ENCODE assay signal across 9 mouse cellular contexts in genomic region chr11:61615686-61616522, GRCm38 (mm10). TPM values are rescaled to one million over a fixed set of nuclear protein-coding genes. Genes with fewer than 3 reads are reported as not detected.
A peak's percentile ranks its signal among the peaks of the same experiment; 100 is the strongest.
DNase-seq lines count a peak whose midpoint lies in the region; ATAC-seq and TF ChIP-seq lines count a peak whose summit lies in the region.
"Had no signal": no experiment of that assay in that cellular context is flagged by ENCODE, and none has a peak within 500 bp of the region (broad histone marks: within the 10 kb centered on the region; RNA-seq: fewer than 3 reads in every experiment).

No protein-coding gene starts in this region.

- intact Hi-C loops in heart, postnatal 14 days (cut with DNase I), result no loop called here

- no peak for TF ChIP-seq CTCF in liver, adult 2 months (IDR thresholded peaks at IDR 0.05; ENCODE audit: low read depth, low read length)
- no peak for TF ChIP-seq CTCF in lung, embryonic 14.5 days (IDR thresholded peaks at IDR 0.05; ENCODE audit: low read depth)

- 41% methylated on average over 20 of the region's 22 CpGs for WGBS in liver, adult 2 months
- 7% methylated on average over 20 of the region's 22 CpGs for WGBS in embryonic facial prominence, embryonic 15.5 days
- 10% methylated on average over 18 of the region's 22 CpGs for WGBS in lung, embryonic 14.5 days
- 11% methylated on average over 20 of the region's 22 CpGs for WGBS in stomach, embryonic 14.5 days

- H3K27ac ChIP-seq in liver, adult 2 months (replicated peaks; ENCODE audit: insufficient read depth, low read depth, low read length), result peak overlapping the region; percentile 22; the same call in 1 of the 2 replicates
- H3K27ac ChIP-seq in embryonic facial prominence, embryonic 15.5 days (replicated peaks), result peak overlapping the region; percentile 73; the same call in 1 of the 2 replicates
- H3K27ac ChIP-seq in lung, embryonic 14.5 days (ENCODE audit: low read depth), result peak overlapping the region; percentile 54; the same call in 1 of the 2 replicates
- no peak overlapping the region for H3K27ac ChIP-seq in stomach, embryonic 14.5 days (ENCODE audit: low read length)
- H3K27ac ChIP-seq: macrophage had no signal

- no peaks in the 10 kb centered on the region for H3K36me3 ChIP-seq in liver, adult 2 months (ENCODE audit: control insufficient read depth, insufficient read depth, low read length)
- H3K36me3 ChIP-seq in embryonic facial prominence, embryonic 15.5 days, result no peaks in the 10 kb centered on the region
- no peaks in the 10 kb centered on the region for H3K36me3 ChIP-seq in lung, embryonic 14.5 days (ENCODE audit: insufficient read depth)
- no peaks in the 10 kb centered on the region for H3K36me3 ChIP-seq in stomach, embryonic 14.5 days (ENCODE audit: control insufficient read depth, insufficient read depth, low read length)

- no peak for TF ChIP-seq POLR2A in liver, adult 2 months (IDR thresholded peaks at IDR 0.05; ENCODE audit: extremely low read depth, insufficient read depth, low read length)

- peak overlapping the region; percentile 49 for H3K4me2 ChIP-seq in embryonic facial prominence, embryonic 15.5 days (replicated peaks)
- H3K4me2 ChIP-seq in lung, embryonic 14.5 days, result peak overlapping the region; percentile 62
- peak overlapping the region; percentile 44 for H3K4me2 ChIP-seq in stomach, embryonic 14.5 days (replicated peaks; ENCODE audit: low read depth, low read length)

- no peak for ATAC-seq in embryonic facial prominence, embryonic 15.5 days (ENCODE audit: insufficient number of reproducible peaks, low FRiP score, low TSS enrichment, low read depth)
- peak; percentile 41; the same call in 1 of the 2 replicates for ATAC-seq in lung, embryonic 14.5 days (ENCODE audit: insufficient read depth)
- no peak for ATAC-seq in stomach, embryonic 14.5 days (ENCODE audit: insufficient number of reproducible peaks, insufficient read depth, low FRiP score, low read depth)

- H3K27me3 ChIP-seq in liver, adult 2 months (ENCODE audit: control insufficient read depth, insufficient read depth, low read length), result no peaks in the 10 kb centered on the region
- H3K27me3 ChIP-seq in embryonic facial prominence, embryonic 15.5 days, result no peaks in the 10 kb centered on the region
- no peaks in the 10 kb centered on the region for H3K27me3 ChIP-seq in lung, embryonic 14.5 days (ENCODE audit: insufficient read depth, low read length)
- no peaks in the 10 kb centered on the region for H3K27me3 ChIP-seq in stomach, embryonic 14.5 days (ENCODE audit: control insufficient read depth, insufficient read depth, low read length)

- H3K79me2 ChIP-seq in liver, adult 2 months (ENCODE audit: control insufficient read depth, insufficient read depth, low read length), result no peaks in the 10 kb centered on the region

- no peak for DNase-seq in liver, adult 2 months (ENCODE audit: extremely low read depth, low read depth, low spot score)
- DNase-seq in liver, result no peak
- DNase-seq in heart, postnatal 14 days, result peak; percentile 38 to 49
- DNase-seq in lung, embryonic 14.5 days, result peak; percentile 74
- no peak for DNase-seq in right cerebral cortex, postnatal 10 days (ENCODE audit: low spot score in 2 of 2)
- no peak for DNase-seq in left cerebral cortex, adult 8-10 months (ENCODE audit: low spot score in 2 of 2)

- no peak overlapping the region for H3K9ac ChIP-seq in liver, adult 2 months (ENCODE audit: low read depth, low read length)
- H3K9ac ChIP-seq in embryonic facial prominence, embryonic 15.5 days, result no peak overlapping the region
- H3K9ac ChIP-seq in lung, embryonic 14.5 days, result peak overlapping the region; percentile 47
- H3K9ac ChIP-seq in stomach, embryonic 14.5 days (replicated peaks; ENCODE audit: low read depth, low read length), result 0 out of 2 replicates have a peak overlapping the region, but pooled peaks have one; percentile 21

- no peaks in the 10 kb centered on the region for H3K9me3 ChIP-seq in embryonic facial prominence, embryonic 15.5 days (replicated peaks)
- H3K9me3 ChIP-seq in lung, embryonic 14.5 days (ENCODE audit: low read depth, low read length), result no peaks in the 10 kb centered on the region
- H3K9me3 ChIP-seq in stomach, embryonic 14.5 days (ENCODE audit: control insufficient read depth, low read depth, low read length), result no peaks in the 10 kb centered on the region

- no peaks in the 10 kb centered on the region; the same call in 1 of the 2 replicates for H3K4me1 ChIP-seq in liver, adult 2 months (ENCODE audit: control insufficient read depth, insufficient read depth, low read length)
- H3K4me1 ChIP-seq in embryonic facial prominence, embryonic 15.5 days, result peaks cover 40% of the 10 kb centered on the region
- peaks cover 6% of the 10 kb centered on the region; the same call in 1 of the 2 replicates for H3K4me1 ChIP-seq in lung, embryonic 14.5 days (ENCODE audit: insufficient read depth)
- H3K4me1 ChIP-seq in stomach, embryonic 14.5 days (ENCODE audit: control insufficient read depth, insufficient read depth, low read length), result peaks cover 12% of the 10 kb centered on the region; the same call in 1 of the 2 replicates

- H3K4me3 ChIP-seq in liver, adult 2 months (ENCODE audit: insufficient read depth, low read depth, low read length), result no peak overlapping the region
- H3K4me3 ChIP-seq in embryonic facial prominence, embryonic 15.5 days (replicated peaks), result peak overlapping the region; percentile 16
- peak overlapping the region; percentile 23; the same call in 1 of the 2 replicates for H3K4me3 ChIP-seq in lung, embryonic 14.5 days (ENCODE audit: low read depth, low read length)
- H3K4me3 ChIP-seq in stomach, embryonic 14.5 days (ENCODE audit: low read depth, low read length), result peak overlapping the region; percentile 9; the same call in 1 of the 2 replicates

RNA-seq across cellular contexts. Expression of gene Epn2, which starts 36.4 kb away (rescaled TPM):
- total RNA-seq in liver, adult 2 months (2014; rRNA removed), result 5.7 and 6.1 TPM in 2 replicates
- 3.2 and 4.5 TPM in 2 replicates for polyA plus RNA-seq in liver, adult 2 months (2012; rRNA removed)
- 28.6 and 31.0 TPM in 2 replicates for polyA plus RNA-seq in embryonic facial prominence, embryonic 15.5 days (2015; fragmentation: Nextera tagmentation; extraction: Ambion mirVana)
- 10 to 100 TPM; 23.4 to 29.8 TPM for total RNA-seq in heart, postnatal 14 days (2021)
- polyA plus RNA-seq in lung, embryonic 14.5 days (2014; fragmentation: Nextera tagmentation; extraction: Ambion mirVana), result 26.1 and 30.0 TPM in 2 replicates
- polyA plus RNA-seq in stomach, embryonic 14.5 days (2014; fragmentation: Nextera tagmentation; extraction: Ambion mirVana), result 28.7 and 32.6 TPM in 2 replicates
- 100 to 1,000 TPM; 101 to 118 (median 107) TPM for total RNA-seq in left cerebral cortex, adult 8-10 months (2022)

RNA-seq across cellular contexts. Expression of gene Grap, which starts 37.2 kb away (rescaled TPM):
- total RNA-seq in liver, adult 2 months (2014; rRNA removed), result 3.8 and 5.0 TPM in 2 replicates
- polyA plus RNA-seq in liver, adult 2 months (2012; rRNA removed), result 2.8 and 3.4 TPM in 2 replicates
- polyA plus RNA-seq in embryonic facial prominence, embryonic 15.5 days (2015; fragmentation: Nextera tagmentation; extraction: Ambion mirVana), result 13.0 and 16.2 TPM in 2 replicates
- total RNA-seq in heart, postnatal 14 days (2021), result 10 to 100 TPM; 13.9 to 15.4 TPM
- 27.8 and 29.5 TPM in 2 replicates for polyA plus RNA-seq in lung, embryonic 14.5 days (2014; fragmentation: Nextera tagmentation; extraction: Ambion mirVana)
- 4.8 and 7.1 TPM in 2 replicates for polyA plus RNA-seq in stomach, embryonic 14.5 days (2014; fragmentation: Nextera tagmentation; extraction: Ambion mirVana)
- total RNA-seq in left cerebral cortex, adult 8-10 months (2022), result 1 to 10 TPM; 3.3 to 5.2 (median 4.9) TPM

Comparison
In these comparisons a context has a peak if more than half of its experiments do, and no peak if none do; other contexts are left out.
1. DNase-seq: peak in heart, postnatal 14 days (2 of 2) and lung, embryonic 14.5 days (single experiment); none in liver, adult 2 months (single experiment), liver (single experiment), right cerebral cortex, postnatal 10 days (0 of 2) and left cerebral cortex, adult 8-10 months (0 of 2).
2. H3K9ac ChIP-seq: peak in lung, embryonic 14.5 days (single experiment) and stomach, embryonic 14.5 days (single experiment); none in liver, adult 2 months (single experiment) and embryonic facial prominence, embryonic 15.5 days (single experiment).
3. Peak in every context shown above with its lines, with median percentiles within 50 percentile points of each other: H3K4me2 ChIP-seq.